Mouse (Mus musculus) midbrain, embryonic 16.5 days (tissue): ENCODE measurements around the gene Eif1ad. TPM values are rescaled to one million over a fixed set of nuclear protein-coding genes. Genes with fewer than 3 reads are reported as not detected.

Source experiments
- ATAC-seq: fragments of 200-750 bp; cut with Nextera tagmentation; 2 replicates; pipeline ENCODE4 v1.8.0; 2017; ENCODE audit warnings: moderate TSS enrichment
- H3K27ac ChIP-seq: fragments of 300-500 bp; sonication (generic); 2 replicates; pipeline ENCODE4 v1.5.1; 2014; ENCODE audit warnings: mild to moderate bottlenecking, low read length, mixed read lengths
- H3K27me3 ChIP-seq: fragments of 300-500 bp; sonication (generic); 2 replicates; pipeline ENCODE4 v1.6.1; 2014; ENCODE audit warnings: low read depth, low read length, mixed read lengths; ENCODE audit not compliant: control insufficient read depth, insufficient read depth
- H3K36me3 ChIP-seq: fragments of 300-500 bp; sonication (generic); 2 replicates; pipeline ENCODE4 v1.6.1; 2014; ENCODE audit warnings: mild to moderate bottlenecking, low read length, moderate library complexity, mixed read lengths; ENCODE audit not compliant: control insufficient read depth, insufficient read depth
- H3K4me1 ChIP-seq: fragments of 300-500 bp; sonication (generic); 2 replicates; pipeline ENCODE4 v1.6.1; 2014; ENCODE audit warnings: mild to moderate bottlenecking, low read length, mixed read lengths; ENCODE audit not compliant: control insufficient read depth, insufficient read depth
- H3K4me2 ChIP-seq: fragments of 300-500 bp; sonication (generic); 2 replicates; pipeline ENCODE4 v1.6.1; 2014; ENCODE audit warnings: mild to moderate bottlenecking, low read length, mixed read lengths
- H3K4me3 ChIP-seq: fragments of 300-500 bp; sonication (generic); 2 replicates; pipeline ENCODE4 v1.5.1; 2014; ENCODE audit warnings: low read depth, mild to moderate bottlenecking, low read length, moderate library complexity, mixed read lengths
- H3K9ac ChIP-seq: fragments of 300-500 bp; sonication (generic); 2 replicates; pipeline ENCODE4 v1.6.1; 2014; ENCODE audit warnings: low read depth, low read length, mixed read lengths
- H3K9me3 ChIP-seq: fragments of 300-500 bp; sonication (generic); replicated peaks from 2 replicates; pipeline ENCODE4 v1.6.1; 2014; ENCODE audit warnings: mild to moderate bottlenecking, low read length, mixed read lengths; ENCODE audit not compliant: control insufficient read depth, poor library complexity, severe bottlenecking
- WGBS: fragments of 180-500 bp; shearing (Covaris S2); extraction: QIAGEN DNeasy Blood & Tissue Kit; methylation state at CpG from one replicate; pipeline ENCODE4 v1.1.7; 2014; 5-methylcytosine and 5-hydroxymethylcytosine counted together
- polyA plus RNA-seq: library from polyadenylated mRNA; unstranded; fragments of >200 nt; fragmentation: Nextera tagmentation; extraction: Ambion mirVana; gene quantifications from 2 replicates; pipeline ENCODE4 v1.2.1, GENCODE M21; 2015

Gene Eif1ad
- 36.6 and 38.3 TPM in 2 replicates for polyA plus RNA-seq

GRCm38 (mm10) chr19:5366175-5367052, at the start of gene Eif1ad:
Eif1ad (plus strand) TSS chr19:5366741.
- peak within 1 kb of the TSS; percentile 94 for H3K27ac ChIP-seq
- H3K36me3 ChIP-seq = peaks cover 18% of the 10 kb centered on the region
- peak; percentile 95 for ATAC-seq
- no peaks in the 10 kb centered on the region for H3K27me3 ChIP-seq
- H3K9ac ChIP-seq = peak within 1 kb of the TSS; percentile 84
- H3K4me3 ChIP-seq = peak within 1 kb of the TSS; percentile 97
- peaks cover 15% of the 10 kb centered on the region for H3K4me1 ChIP-seq
- H3K9me3 ChIP-seq = no peaks in the 10 kb centered on the region
- peak within 1 kb of the TSS; percentile 95 for H3K4me2 ChIP-seq
- WGBS = under 1% methylated on average over 77 of the region's 92 CpGs

DNA sequence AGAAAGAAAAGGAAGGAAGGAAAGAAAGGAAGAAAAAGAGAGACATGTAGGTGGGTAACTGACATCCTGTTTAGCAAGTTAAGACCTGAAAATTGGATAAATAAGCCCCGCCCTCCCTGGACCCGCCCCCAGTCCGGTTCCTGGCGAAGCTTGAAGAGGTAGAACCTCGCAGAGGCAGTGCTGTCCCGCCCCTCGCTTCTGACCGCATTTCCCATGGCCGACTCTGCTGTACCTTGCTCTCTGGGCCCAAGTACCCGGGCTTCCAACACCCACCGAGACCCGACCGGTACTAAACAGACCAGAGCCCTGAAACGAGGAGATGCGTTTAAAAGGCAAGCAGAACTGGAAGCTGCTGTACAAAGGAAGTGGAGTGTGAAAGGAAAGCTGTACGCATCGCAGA, 42.7 kb upstream of the Eif1ad start:
- H3K4me2 ChIP-seq = no peak overlapping the region
- H3K9me3 ChIP-seq = no peaks in the 10 kb centered on the region
- H3K27me3 ChIP-seq = no peaks in the 10 kb centered on the region
- H3K4me1 ChIP-seq = no peaks in the 10 kb centered on the region
- H3K36me3 ChIP-seq = no peaks in the 10 kb centered on the region
- 56% methylated on average over 17 of the region's 17 CpGs for WGBS
- no peak for ATAC-seq
- no peak overlapping the region for H3K27ac ChIP-seq
- H3K9ac ChIP-seq = no peak overlapping the region
- H3K4me3 ChIP-seq = no peak overlapping the region

- Histone ChIP-seq H3K4me1 (no peaks in the 10 kb centered on the region), H3K4me2 (no peak overlapping the region), H3K9ac (no peak overlapping the region), H3K4me3 (no peak overlapping the region), H3K27me3 (no peaks in the 10 kb centered on the region), H3K9me3 (no peaks in the 10 kb centered on the region), H3K36me3 (no peaks in the 10 kb centered on the region), H3K27ac (no peak overlapping the region)
- WGBS = 75% methylated on average over 19 of the region's 19 CpGs
- ATAC-seq = no peak
These were observed 38.6 kb upstream of the Eif1ad start for GRCm38 (mm10) chr19:5327970-5328369.

GRCm38 (mm10) chr19:5334741-5335140, 31.8 kb upstream of the Eif1ad start:
- Histone ChIP-seq H3K9me3 (no peaks in the 10 kb centered on the region), H3K4me2 (no peak overlapping the region), H3K4me3 (no peak overlapping the region), H3K27ac (no peak overlapping the region), H3K27me3 (no peaks in the 10 kb centered on the region), H3K4me1 (no peaks in the 10 kb centered on the region), H3K9ac (no peak overlapping the region), H3K36me3 (no peaks in the 10 kb centered on the region)
- ATAC-seq = no peak
- 76% methylated on average over 5 of the region's 5 CpGs for WGBS

GRCm38 (mm10) chr19:5335441-5335840, 31.1 kb upstream of the Eif1ad start, which contains the start of gene Catsper1:
Catsper1 (plus strand) TSS chr19:5335741.
- Histone ChIP-seq H3K4me2 (no peak within 1 kb of the TSS), H3K27ac (no peak within 1 kb of the TSS), H3K36me3 (no peaks in the 10 kb centered on the region), H3K27me3 (no peaks in the 10 kb centered on the region), H3K9ac (no peak within 1 kb of the TSS), H3K4me1 (no peaks in the 10 kb centered on the region), H3K9me3 (no peaks in the 10 kb centered on the region), H3K4me3 (no peak within 1 kb of the TSS)
- no peak for ATAC-seq
- 95% methylated on average over 6 of the region's 6 CpGs for WGBS

DNA sequence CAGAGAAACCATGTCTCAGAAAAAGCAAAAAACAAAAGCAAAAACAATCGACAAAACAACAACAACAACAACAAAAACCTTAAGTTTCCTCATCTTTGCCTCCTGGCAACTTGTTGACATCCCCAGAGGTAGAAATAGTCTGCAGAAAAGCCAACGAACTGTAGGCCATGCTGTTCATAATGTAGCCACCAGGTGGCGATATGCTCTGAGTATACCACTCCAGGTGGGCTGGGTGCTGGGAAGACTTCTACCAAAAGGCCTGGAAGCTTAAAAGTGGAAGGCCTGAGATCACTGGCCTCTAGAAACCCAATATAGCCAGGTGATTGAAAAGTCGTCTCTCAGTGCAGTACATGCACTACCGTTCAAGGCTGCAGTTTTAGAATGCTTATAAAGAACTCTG, 28.6 kb upstream of the Eif1ad start:
- no peak for ATAC-seq
- Histone ChIP-seq H3K9ac (no peak overlapping the region), H3K36me3 (no peaks in the 10 kb centered on the region), H3K4me1 (no peaks in the 10 kb centered on the region), H3K27ac (no peak overlapping the region), H3K4me2 (no peak overlapping the region), H3K9me3 (no peaks in the 10 kb centered on the region), H3K4me3 (no peak overlapping the region), H3K27me3 (no peaks in the 10 kb centered on the region)
- 18% methylated on average over 5 of the region's 5 CpGs for WGBS

DNA sequence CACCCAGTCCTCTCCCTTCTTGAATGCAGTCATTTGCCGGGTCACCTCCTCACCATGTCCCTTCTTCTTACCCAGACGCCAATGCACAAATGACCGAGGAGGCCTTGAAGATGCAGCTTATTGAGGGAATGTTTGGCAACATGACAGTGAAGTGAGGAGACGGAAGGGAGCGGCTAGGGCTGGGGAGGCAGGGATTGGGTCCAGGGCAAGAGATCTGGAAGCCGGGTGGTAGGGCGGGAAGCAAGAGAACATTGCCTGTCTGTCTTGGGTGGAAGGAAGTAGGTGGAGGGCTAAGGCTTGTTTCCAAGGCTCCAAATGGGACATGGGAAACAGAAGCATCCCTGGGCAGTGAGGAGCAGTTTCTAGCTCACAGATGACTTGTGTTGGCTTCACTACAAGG, 25.2 kb upstream of the Eif1ad start:
- Histone ChIP-seq H3K36me3 (no peaks in the 10 kb centered on the region), H3K4me3 (no peak overlapping the region), H3K9ac (no peak overlapping the region), H3K4me2 (no peak overlapping the region), H3K27ac (no peak overlapping the region), H3K4me1 (no peaks in the 10 kb centered on the region), H3K9me3 (no peaks in the 10 kb centered on the region), H3K27me3 (no peaks in the 10 kb centered on the region)
- 83% methylated on average over 7 of the region's 7 CpGs for WGBS
- no peak for ATAC-seq

- ATAC-seq = no peak
- no peaks in the 10 kb centered on the region for H3K27me3 ChIP-seq
- H3K4me2 ChIP-seq = no peak overlapping the region
- H3K4me1 ChIP-seq = peaks cover 9% of the 10 kb centered on the region
- no peaks in the 10 kb centered on the region for H3K36me3 ChIP-seq
- H3K4me3 ChIP-seq = no peak overlapping the region
- H3K9ac ChIP-seq = no peak overlapping the region
- H3K9me3 ChIP-seq = no peaks in the 10 kb centered on the region
- 76% methylated on average over 6 of the region's 6 CpGs for WGBS
- no peak overlapping the region for H3K27ac ChIP-seq
These were observed 21.0 kb upstream of the Eif1ad start for GRCm38 (mm10) chr19:5345297-5346131.

DNA sequence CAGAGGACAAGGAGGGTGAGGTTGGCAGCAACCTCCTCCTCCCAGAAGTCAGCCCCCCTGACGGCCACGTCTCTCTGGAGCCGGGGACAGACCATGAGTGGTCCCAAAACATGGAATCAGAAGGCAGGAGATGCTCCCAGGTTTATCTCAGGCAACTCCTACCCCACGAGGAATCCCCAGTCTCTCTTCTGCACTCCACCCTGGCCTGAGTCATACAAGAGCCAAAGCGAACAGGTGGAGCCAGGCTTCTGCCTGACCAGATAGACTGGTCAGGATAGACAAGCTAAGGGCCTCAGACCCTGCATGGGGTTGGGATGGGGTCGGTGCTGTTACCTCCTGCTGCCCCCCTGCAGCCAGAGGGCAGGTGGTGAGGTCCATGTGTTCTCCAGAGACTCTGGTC, 18.5 kb upstream of the Eif1ad start:
- WGBS = 87% methylated on average over 6 of the region's 6 CpGs
- no peak for ATAC-seq
- Histone ChIP-seq H3K4me2 (no peak overlapping the region), H3K9me3 (no peaks in the 10 kb centered on the region), H3K36me3 (no peaks in the 10 kb centered on the region), H3K27me3 (no peaks in the 10 kb centered on the region), H3K4me1 (peaks cover 9% of the 10 kb centered on the region), H3K4me3 (no peak overlapping the region), H3K27ac (no peak overlapping the region), H3K9ac (no peak overlapping the region; the same call in 1 of the 2 replicates)
